Mouse (Mus musculus): ENCODE measurements around the gene Fdps. TPM values are rescaled to one million over a fixed set of nuclear protein-coding genes. Genes with fewer than 3 reads are reported as not detected.

Gene Fdps
- 10 to 100 TPM; 23.2 to 27.5 TPM for total RNA-seq (2021)
- long read RNA-seq, experiment 1, transcript Fdps-201 (10 exons, 1,237 nt), result major isoform, 18 of 23 reads
- long read RNA-seq, experiment 1, partial matches to known transcripts, result 1 of 23 reads
- long read RNA-seq, experiment 1, other reads (novel, unspliced or antisense), result 2 of 23 reads
- long read RNA-seq, experiment 2, transcript Fdps-201 (10 exons, 1,237 nt), result major isoform, 16 of 26 reads
- long read RNA-seq, experiment 2, partial matches to known transcripts, result 4 of 26 reads
- long read RNA-seq, experiment 2, other reads (novel, unspliced or antisense), result 3 of 26 reads

GRCm38 (mm10) chr3:89101812-89102494 is at the start of gene Fdps:
TSS of gene Fdps (minus strand) at chr3:89101959.
- intact Hi-C loops (cut with DNase I), result no loop called here

GRCm38 (mm10) chr3:89148567-89148966 is 46.8 kb upstream of the Fdps start:
- intact Hi-C loops (cut with DNase I), result no loop called here
- DNase-seq, result no peak

More at GRCm38 (mm10) chr3:89101812-89102494, at the start of gene Fdps:
- peak; percentile 79 to 92 for DNase-seq

- intact Hi-C loops (cut with DNase I), result no loop called here
- no peak for DNase-seq
Measured at GRCm38 (mm10) chr3:89147979-89148311, 46.2 kb upstream of the Fdps start.

GRCm38 (mm10) chr3:89147101-89147978 is 45.6 kb upstream of the Fdps start:
- intact Hi-C loops (cut with DNase I), result no loop called here
- no peak for DNase-seq

GRCm38 (mm10) chr3:89145566-89145965 is 43.8 kb upstream of the Fdps start:
- DNase-seq, result no peak
- intact Hi-C loops (cut with DNase I), result no loop called here

- intact Hi-C loops (cut with DNase I), result no loop called here
- no peak for DNase-seq
Measured at GRCm38 (mm10) chr3:89144821-89145220, 43.1 kb upstream of the Fdps start.

GRCm38 (mm10) chr3:89136365-89136764 is 34.6 kb upstream of the Fdps start:
- DNase-seq, result no peak

GRCm38 (mm10) chr3:89135958-89136357 is 34.2 kb upstream of the Fdps start, which contains the start of gene Pklr:
TSS of gene Pklr (plus strand) at chr3:89136142.
- DNase-seq, result no peak
- intact Hi-C loops (cut with DNase I), result no loop called here

More at GRCm38 (mm10) chr3:89136365-89136764, 34.6 kb upstream of the Fdps start:
- intact Hi-C loops (cut with DNase I), result no loop called here

- DNase-seq, result no peak
- intact Hi-C loops (cut with DNase I), result no loop called here
Measured at GRCm38 (mm10) chr3:89133752-89134151, 32.0 kb upstream of the Fdps start.

- intact Hi-C loops (cut with DNase I), result no loop called here
- DNase-seq, result no peak
Measured at GRCm38 (mm10) chr3:89133063-89133450, 31.3 kb upstream of the Fdps start.

GRCm38 (mm10) chr3:89132285-89133062 is 30.7 kb upstream of the Fdps start:
- no peak for DNase-seq

GRCm38 (mm10) chr3:89131816-89132215 is 30.1 kb upstream of the Fdps start:
- intact Hi-C loops (cut with DNase I), result no loop called here
- DNase-seq, result no peak

More at GRCm38 (mm10) chr3:89132285-89133062, 30.7 kb upstream of the Fdps start:
- intact Hi-C loops (cut with DNase I), result no loop called here

GRCm38 (mm10) chr3:89129908-89130307 is 28.1 kb upstream of the Fdps start:
- intact Hi-C loops (cut with DNase I), result no loop called here
- no peak for DNase-seq

- intact Hi-C loops (cut with DNase I), result no loop called here
- no peak for DNase-seq
Measured at GRCm38 (mm10) chr3:89125981-89126380, 24.2 kb upstream of the Fdps start.

- no peak for DNase-seq
- intact Hi-C loops (cut with DNase I), result no loop called here
Measured at GRCm38 (mm10) chr3:89124241-89124640, 22.5 kb upstream of the Fdps start.

GRCm38 (mm10) chr3:89123313-89123712 is 21.6 kb upstream of the Fdps start:
- peak in 1 of 2 experiments; percentile 28 for DNase-seq
- intact Hi-C loops (cut with DNase I), result no loop called here

GRCm38 (mm10) chr3:89115522-89115921 is 13.8 kb upstream of the Fdps start:
- intact Hi-C loops (cut with DNase I), result loop anchor here (5.0 kb wide), 1 partner anchor 42 kb away; no protein-coding TSS in a partner anchor
- DNase-seq, result no peak

- intact Hi-C loops (cut with DNase I), result no loop called here
- no peak for DNase-seq
Measured at GRCm38 (mm10) chr3:89113058-89113457, 11.3 kb upstream of the Fdps start.

- DNase-seq, result no peak
- intact Hi-C loops (cut with DNase I), result no loop called here
Measured at GRCm38 (mm10) chr3:89108146-89108545, 6.4 kb upstream of the Fdps start.

GRCm38 (mm10) chr3:89107545-89107944 is 5.8 kb upstream of the Fdps start:
- no peak for DNase-seq
- intact Hi-C loops (cut with DNase I), result no loop called here

All from gastrocnemius, postnatal 36 days (tissue).